Mouse (Mus musculus): ENCODE results near the gene Pcbp4. TPM values are rescaled to one million over a fixed set of nuclear protein-coding genes. Genes with fewer than 3 reads are reported as not detected.

The Pcbp4 gene
- polyA plus RNA-seq, 1 experiment from 2014 or later: 243 TPM

GRCm38 (mm10) chr9:106457920-106458319, 4.8 kb downstream of the Pcbp4 start:
- WGBS: 51% methylated on average over 5 of the region's 5 CpGs
- Histone ChIP-seq H3K27ac (peak overlapping the region; percentile 96; the same call in 1 of the 2 replicates), H3K9ac (peak overlapping the region; percentile 97; the same call in 1 of the 2 replicates), H3K4me2 (peak overlapping the region; percentile 98), H3K27me3 (no peaks in the 10 kb centered on the region), H3K4me1 (peaks cover 68% of the 10 kb centered on the region), H3K4me3 (peak overlapping the region; percentile 81; the same call in 1 of the 2 replicates), H3K36me3 (ENCODE audit: poor library complexity, severe bottlenecking) (peaks cover 54% of the 10 kb centered on the region), H3K9me3 (replicated peaks) (no peaks in the 10 kb centered on the region)
- ATAC-seq: no peak

GRCm38 (mm10) chr9:106459946-106460345, 6.9 kb downstream of the Pcbp4 start:
- H3K27me3 ChIP-seq: no peaks in the 10 kb centered on the region; the same call in 1 of the 2 replicates
- H3K4me1 ChIP-seq: peaks cover 72% of the 10 kb centered on the region
- peak overlapping the region; percentile 21; the same call in 1 of the 2 replicates for H3K9ac ChIP-seq
- H3K9me3 ChIP-seq (replicated peaks): no peaks in the 10 kb centered on the region
- peak overlapping the region; percentile 51 for H3K27ac ChIP-seq
- WGBS: 83% methylated on average over 15 of the region's 15 CpGs
- peaks cover 71% of the 10 kb centered on the region for H3K36me3 ChIP-seq (ENCODE audit: poor library complexity, severe bottlenecking)
- ATAC-seq: no peak
- H3K4me2 ChIP-seq: no peak overlapping the region
- no peak overlapping the region for H3K4me3 ChIP-seq

DNA sequence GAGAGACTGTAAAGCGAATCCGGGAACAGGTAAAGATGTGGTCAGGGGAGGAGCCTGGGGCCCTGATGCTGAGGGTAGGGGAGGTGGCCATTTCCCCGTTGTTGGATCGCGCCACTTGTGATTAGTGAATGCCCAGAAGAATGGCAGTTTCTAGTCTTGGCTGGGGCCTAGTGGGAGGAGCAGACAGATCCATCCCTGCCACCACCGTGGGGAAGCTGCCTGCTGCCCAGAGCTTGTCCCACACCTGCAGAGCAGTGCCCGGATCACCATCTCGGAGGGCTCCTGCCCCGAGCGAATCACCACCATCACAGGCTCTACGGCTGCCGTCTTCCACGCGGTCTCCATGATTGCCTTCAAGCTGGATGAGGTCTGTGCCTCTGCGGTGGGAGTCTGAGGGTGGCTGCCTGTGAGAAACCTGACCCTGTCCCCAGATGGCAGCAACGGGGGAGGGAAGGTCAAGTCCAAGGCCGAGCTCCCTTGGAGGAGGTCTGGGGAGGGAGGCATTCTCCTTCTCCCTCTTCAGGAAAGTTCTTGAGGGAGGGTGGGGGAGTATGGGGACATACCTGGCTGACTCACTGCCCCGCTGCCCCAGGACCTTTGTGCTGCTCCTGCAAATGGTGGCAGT, 7.4 kb downstream of the Pcbp4 start:
- Histone ChIP-seq H3K36me3 (ENCODE audit: poor library complexity, severe bottlenecking) (peaks cover 71% of the 10 kb centered on the region), H3K4me1 (peaks cover 72% of the 10 kb centered on the region), H3K27me3 (no peaks in the 10 kb centered on the region; the same call in 1 of the 2 replicates), H3K9ac (no peak overlapping the region; the same call in 1 of the 2 replicates), H3K9me3 (replicated peaks) (no peaks in the 10 kb centered on the region), H3K4me2 (no peak overlapping the region), H3K27ac (no peak overlapping the region), H3K4me3 (no peak overlapping the region)
- ATAC-seq: no peak
- WGBS: 81% methylated on average over 18 of the region's 18 CpGs

DNA sequence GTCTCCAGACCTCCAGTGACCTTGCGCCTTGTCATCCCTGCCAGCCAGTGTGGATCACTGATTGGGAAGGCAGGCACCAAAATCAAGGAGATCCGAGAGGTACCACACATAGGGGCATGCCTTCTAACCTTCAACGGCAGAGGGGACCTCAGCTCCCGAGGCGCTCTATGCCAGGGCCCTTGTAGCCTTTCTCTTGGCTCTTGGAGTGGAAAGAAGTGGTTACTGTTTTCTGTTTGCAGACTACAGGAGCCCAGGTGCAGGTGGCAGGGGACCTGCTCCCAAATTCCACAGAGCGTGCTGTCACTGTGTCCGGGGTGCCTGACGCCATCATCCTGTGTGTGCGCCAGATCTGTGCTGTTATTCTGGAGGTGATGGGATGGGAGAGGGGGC, 7.9 kb downstream of the Pcbp4 start:
- no peaks in the 10 kb centered on the region for H3K9me3 ChIP-seq (replicated peaks)
- H3K4me2 ChIP-seq: no peak overlapping the region
- H3K27me3 ChIP-seq: no peaks in the 10 kb centered on the region; the same call in 1 of the 2 replicates
- H3K4me3 ChIP-seq: no peak overlapping the region
- H3K36me3 ChIP-seq (ENCODE audit: poor library complexity, severe bottlenecking): peaks cover 71% of the 10 kb centered on the region
- 96% methylated on average over 9 of the region's 9 CpGs for WGBS
- H3K4me1 ChIP-seq: peaks cover 72% of the 10 kb centered on the region
- H3K9ac ChIP-seq: no peak overlapping the region
- ATAC-seq: no peak
- no peak overlapping the region for H3K27ac ChIP-seq

DNA sequence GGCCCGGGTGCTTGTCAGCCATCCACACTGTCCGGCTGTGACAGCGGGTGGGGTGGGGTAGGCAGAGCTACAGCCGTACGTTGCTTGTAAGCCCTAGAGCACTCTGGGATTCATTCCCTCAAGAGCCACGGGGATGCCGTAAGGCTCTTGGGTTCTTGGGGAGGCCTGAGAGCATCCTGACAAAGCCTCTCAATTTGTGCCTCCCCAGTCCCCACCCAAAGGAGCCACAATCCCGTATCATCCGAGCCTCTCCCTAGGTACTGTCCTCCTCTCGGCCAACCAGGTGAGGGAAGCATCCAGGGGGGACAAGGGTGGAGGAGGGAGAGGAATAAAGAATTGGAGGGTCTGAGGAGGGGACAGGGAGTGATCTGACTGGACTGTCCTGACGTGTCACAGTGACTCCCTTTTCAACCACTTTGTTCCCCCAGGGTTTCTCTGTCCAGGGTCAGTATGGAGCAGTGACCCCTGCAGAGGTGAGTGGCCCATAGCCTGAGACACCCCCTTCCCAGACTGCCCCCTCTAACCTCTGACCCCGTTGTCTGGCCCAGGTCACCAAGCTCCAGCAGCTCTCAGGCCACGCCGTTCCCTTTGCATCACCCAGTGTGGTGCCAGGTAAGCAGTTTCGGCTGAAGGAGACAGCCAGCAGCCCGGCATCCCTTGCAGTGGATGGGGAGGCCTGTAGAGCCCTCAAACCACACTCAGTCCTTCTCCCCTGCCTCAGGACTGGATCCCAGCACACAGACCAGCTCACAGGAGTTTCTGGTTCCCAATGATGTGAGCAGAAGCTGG, 8.7 kb downstream of the Pcbp4 start:
- Histone ChIP-seq H3K27me3 (no peaks in the 10 kb centered on the region; the same call in 1 of the 2 replicates), H3K4me1 (peaks cover 67% of the 10 kb centered on the region), H3K4me2 (no peak overlapping the region), H3K36me3 (ENCODE audit: poor library complexity, severe bottlenecking) (peaks cover 65% of the 10 kb centered on the region), H3K9me3 (replicated peaks) (no peaks in the 10 kb centered on the region), H3K4me3 (no peak overlapping the region), H3K27ac (no peak overlapping the region), H3K9ac (no peak overlapping the region)
- WGBS: 85% methylated on average over 16 of the region's 16 CpGs
- ATAC-seq: no peak

DNA sequence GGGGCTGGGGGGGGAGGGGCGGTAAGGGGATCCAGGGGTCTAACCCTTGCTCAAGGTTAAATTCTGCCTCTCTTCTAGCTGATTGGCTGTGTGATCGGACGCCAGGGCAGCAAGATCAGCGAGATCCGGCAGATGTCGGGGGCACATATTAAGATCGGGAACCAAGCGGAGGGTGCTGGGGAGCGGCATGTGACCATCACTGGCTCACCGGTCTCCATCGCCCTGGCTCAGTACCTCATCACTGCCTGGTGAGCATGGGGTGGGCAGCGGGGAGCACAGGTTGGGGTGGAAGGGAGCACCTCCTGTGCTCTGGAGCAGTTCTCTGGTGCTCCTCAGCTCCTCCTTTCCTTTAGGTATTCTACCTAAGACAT, 9.3 kb downstream of the Pcbp4 start:
- no peak overlapping the region for H3K4me3 ChIP-seq
- H3K27ac ChIP-seq: no peak overlapping the region
- no peaks in the 10 kb centered on the region for H3K9me3 ChIP-seq (replicated peaks)
- peaks cover 61% of the 10 kb centered on the region for H3K4me1 ChIP-seq
- H3K9ac ChIP-seq: no peak overlapping the region
- peaks cover 59% of the 10 kb centered on the region for H3K36me3 ChIP-seq (ENCODE audit: poor library complexity, severe bottlenecking)
- WGBS: 89% methylated on average over 12 of the region's 12 CpGs
- no peak for ATAC-seq
- H3K4me2 ChIP-seq: no peak overlapping the region
- H3K27me3 ChIP-seq: no peaks in the 10 kb centered on the region; the same call in 1 of the 2 replicates

GRCm38 (mm10) chr9:106463122-106464063, 10.3 kb downstream of the Pcbp4 start:
- 81% methylated on average over 21 of the region's 21 CpGs for WGBS
- H3K4me3 ChIP-seq: no peak overlapping the region
- no peaks in the 10 kb centered on the region; the same call in 1 of the 2 replicates for H3K27me3 ChIP-seq
- H3K9me3 ChIP-seq (replicated peaks): no peaks in the 10 kb centered on the region
- peaks cover 50% of the 10 kb centered on the region for H3K36me3 ChIP-seq (ENCODE audit: poor library complexity, severe bottlenecking)
- H3K4me2 ChIP-seq: no peak overlapping the region
- no peak overlapping the region for H3K27ac ChIP-seq
- H3K9ac ChIP-seq: peak overlapping the region; percentile 35; the same call in 1 of the 2 replicates
- peaks cover 51% of the 10 kb centered on the region for H3K4me1 ChIP-seq
- ATAC-seq: no peak

DNA sequence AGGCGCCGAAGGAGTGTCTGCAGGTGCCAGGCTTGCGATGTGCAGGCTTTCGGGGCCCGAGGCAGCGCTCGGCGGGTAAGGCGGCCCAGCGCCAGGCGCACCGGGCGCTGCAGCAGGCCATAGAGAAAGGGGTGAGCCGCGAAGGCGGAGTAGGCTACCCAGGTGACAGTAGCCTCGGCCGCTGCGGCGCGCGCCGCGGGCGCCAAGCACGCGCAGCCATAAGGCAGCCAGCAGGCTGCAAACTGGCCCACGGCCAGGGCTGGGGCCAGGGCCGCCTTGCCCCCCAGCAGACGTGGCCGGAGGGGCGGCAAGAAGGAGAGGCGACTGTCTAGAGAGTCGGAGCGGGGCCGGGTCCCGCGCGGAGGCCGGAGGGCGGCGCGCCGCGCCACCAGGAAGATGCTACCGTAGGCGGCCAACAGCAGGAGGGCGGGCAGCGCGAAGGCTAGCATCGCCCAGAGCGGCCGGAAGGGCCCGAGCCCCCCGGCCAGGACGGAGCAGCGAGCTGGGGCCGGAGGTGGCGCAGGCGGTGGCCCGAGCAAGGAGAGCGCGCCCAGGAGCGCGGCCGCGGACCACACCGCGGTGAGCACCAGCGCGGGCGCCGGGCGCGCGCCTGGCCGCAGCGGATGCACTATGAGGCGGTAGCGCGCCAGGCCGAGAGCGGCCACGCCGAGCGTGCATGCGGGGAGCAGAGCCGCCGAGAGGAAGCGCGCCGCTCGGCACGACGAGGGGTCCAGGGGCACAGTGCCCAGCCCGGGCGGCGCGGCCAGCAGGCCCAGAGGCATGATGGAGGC, 11.9 kb downstream of the Pcbp4 start:
- 2% methylated on average over 99 of the region's 99 CpGs for WGBS
- ATAC-seq: peak; percentile 81
- peak overlapping the region; percentile 70 for H3K27ac ChIP-seq

GRCm38 (mm10) chr9:106465571-106466200, 12.6 kb downstream of the Pcbp4 start, which contains the start of gene Gpr62:
Gpr62 (minus strand) TSS chr9:106465938.
- Histone ChIP-seq H3K9me3 (replicated peaks) (no peaks in the 10 kb centered on the region), H3K9ac (peak within 1 kb of the TSS; percentile 79), H3K36me3 (ENCODE audit: poor library complexity, severe bottlenecking) (peaks cover 39% of the 10 kb centered on the region), H3K4me2 (peak within 1 kb of the TSS; percentile 95), H3K4me1 (peaks cover 28% of the 10 kb centered on the region), H3K4me3 (peak within 1 kb of the TSS; percentile 50), H3K27ac (peak within 1 kb of the TSS; percentile 70), H3K27me3 (no peaks in the 10 kb centered on the region; the same call in 1 of the 2 replicates)
- ATAC-seq: peak; percentile 64
- WGBS: 26% methylated on average over 26 of the region's 26 CpGs

More for the DNA sequence above, 11.9 kb downstream of the Pcbp4 start:
- H3K4me1 ChIP-seq: peaks cover 36% of the 10 kb centered on the region
- H3K9me3 ChIP-seq (replicated peaks): no peaks in the 10 kb centered on the region
- H3K36me3 ChIP-seq (ENCODE audit: poor library complexity, severe bottlenecking): peaks cover 46% of the 10 kb centered on the region
- H3K27me3 ChIP-seq: no peaks in the 10 kb centered on the region; the same call in 1 of the 2 replicates
- peak overlapping the region; percentile 50 for H3K4me3 ChIP-seq
- H3K4me2 ChIP-seq: peak overlapping the region; percentile 95
- peak overlapping the region; percentile 79 for H3K9ac ChIP-seq

DNA sequence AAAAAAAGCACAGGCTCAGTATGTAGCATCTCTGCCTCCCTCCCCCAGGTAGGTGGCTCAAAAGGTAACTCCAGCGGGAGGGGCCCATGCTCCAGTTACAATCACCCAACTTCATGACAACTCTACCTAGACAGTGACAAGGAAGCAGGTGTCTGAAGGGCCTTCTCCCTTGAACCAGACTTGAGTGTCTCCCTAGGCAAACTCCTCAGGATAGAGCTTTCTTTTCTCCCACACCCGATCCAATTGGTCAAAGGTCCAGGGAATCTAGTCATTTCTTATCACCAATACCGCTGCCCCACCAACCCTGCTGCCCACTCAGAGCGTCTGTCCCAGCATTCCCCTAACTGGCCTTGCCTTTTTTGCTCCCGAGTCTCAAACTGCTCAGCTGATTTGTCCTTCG, 13.6 kb downstream of the Pcbp4 start:
- no peak for ATAC-seq
- Histone ChIP-seq H3K4me3 (no peak overlapping the region), H3K36me3 (ENCODE audit: poor library complexity, severe bottlenecking) (peaks cover 28% of the 10 kb centered on the region), H3K4me2 (no peak overlapping the region), H3K27me3 (no peaks in the 10 kb centered on the region; the same call in 1 of the 2 replicates), H3K9me3 (replicated peaks) (no peaks in the 10 kb centered on the region), H3K4me1 (peaks cover 26% of the 10 kb centered on the region), H3K27ac (no peak overlapping the region), H3K9ac (no peak overlapping the region)
- 88% methylated on average over 6 of the region's 6 CpGs for WGBS

Data from forebrain, embryonic 13.5 days (tissue).